Mouse (Mus musculus): Measurements from ENCODE around the gene Trdmt1.

- TF ChIP-seq CTCF (IDR thresholded peaks at IDR 0.05; ENCODE audit: low read depth) (no peak), EP300 (IDR thresholded peaks at IDR 0.05; ENCODE audit: low read depth) (no peak)
These were observed 12.9 kb upstream of the Trdmt1 start for GRCm38 (mm10) chr2:13557145-13558030.
